Mouse (Mus musculus) thymus, postnatal 4 days (tissue): ENCODE data around the gene Kcnq1.
A peak's percentile ranks its signal among the peaks of the same experiment; 100 is the strongest.

Experiments used
- DNase-seq: peaks from one replicate; pipeline ENCODE4 v3.0.0; 2021

Kcnq1 gene

GRCm38 (mm10) chr7:143094592-143095553 lies 11.3 kb upstream of the Kcnq1 start, which contains the start of gene Trpm5:
Gene Trpm5 (minus strand): TSS chr7:143094642.
- peak; percentile 84 for DNase-seq

- DNase-seq = no peak
Observed at GRCm38 (mm10) chr7:143095554-143095907, 10.6 kb upstream of the Kcnq1 start.

- no peak for DNase-seq
Observed at GRCm38 (mm10) chr7:143100759-143101158, 5.4 kb upstream of the Kcnq1 start.

GRCm38 (mm10) chr7:143105258-143105897 lies 784 bp upstream of the Kcnq1 start:
- DNase-seq = no peak

- DNase-seq = peak; percentile 83
Observed at GRCm38 (mm10) chr7:143106672-143107465, 707 bp downstream of the Kcnq1 start.

GRCm38 (mm10) chr7:143108200-143108599 lies 2.0 kb downstream of the Kcnq1 start:
- DNase-seq = no peak

GRCm38 (mm10) chr7:143108996-143109660 lies 3.0 kb downstream of the Kcnq1 start:
- no peak for DNase-seq

GRCm38 (mm10) chr7:143109696-143110095 lies 3.5 kb downstream of the Kcnq1 start:
- DNase-seq = no peak

- no peak for DNase-seq
Observed at GRCm38 (mm10) chr7:143110803-143111202, 4.6 kb downstream of the Kcnq1 start.

- no peak for DNase-seq
Observed at GRCm38 (mm10) chr7:143111719-143112118, 5.6 kb downstream of the Kcnq1 start.

GRCm38 (mm10) chr7:143112395-143112794 lies 6.2 kb downstream of the Kcnq1 start:
- no peak for DNase-seq

- no peak for DNase-seq
Observed at GRCm38 (mm10) chr7:143114773-143115172, 8.6 kb downstream of the Kcnq1 start.

- DNase-seq = no peak
Observed at GRCm38 (mm10) chr7:143116521-143116920, 10.4 kb downstream of the Kcnq1 start.

GRCm38 (mm10) chr7:143119407-143119806 lies 13.2 kb downstream of the Kcnq1 start:
- no peak for DNase-seq

- DNase-seq = no peak
Observed at GRCm38 (mm10) chr7:143119826-143120225, 13.7 kb downstream of the Kcnq1 start.

GRCm38 (mm10) chr7:143122191-143122590 lies 16.0 kb downstream of the Kcnq1 start:
- DNase-seq = no peak

- DNase-seq = no peak
Observed at GRCm38 (mm10) chr7:143123876-143124669, 17.9 kb downstream of the Kcnq1 start.

- DNase-seq = no peak
Observed at GRCm38 (mm10) chr7:143124902-143125301, 18.7 kb downstream of the Kcnq1 start.

GRCm38 (mm10) chr7:143132815-143133214 lies 26.7 kb downstream of the Kcnq1 start:
- no peak for DNase-seq

GRCm38 (mm10) chr7:143136125-143136524 lies 30.0 kb downstream of the Kcnq1 start:
- DNase-seq = no peak

GRCm38 (mm10) chr7:143136561-143136960 lies 30.4 kb downstream of the Kcnq1 start:
- no peak for DNase-seq

GRCm38 (mm10) chr7:143138789-143139188 lies 32.6 kb downstream of the Kcnq1 start:
- peak; percentile 72 for DNase-seq
